Mouse (Mus musculus) layer of hippocampus, postnatal 14 days (tissue): ENCODE results near the gene Olfr1355. TPM values are rescaled to one million over a fixed set of nuclear protein-coding genes. Genes with fewer than 3 reads are reported as not detected.
"Not testable (repeated sequence)": the region's sequence is repeated elsewhere in the genome, so short reads cannot be mapped to it uniquely, and the experiment has no call there.

Source experiments
- DNase-seq, 2 experiments: peaks; one replicate each; pipeline ENCODE4 v3.0.0; 2021 to 2022; ENCODE audit warnings: low spot score in 2 of 2, mixed read lengths in 1 of 2
- long read RNA-seq, 2 experiments: library from polyadenylated mRNA; stranded (forward); transcript quantifications; one replicate each; pipeline ENCODE4 v2.0.0; 2021
- total RNA-seq, 2 experiments: library from RNA; stranded (reverse); gene quantifications; 2 replicates each; pipeline ENCODE4 v1.2.3; 2021

Olfr1355 gene
- total RNA-seq, result not detected
- long read RNA-seq, experiment 1, result 0 reads
- long read RNA-seq, experiment 2, result 0 reads

- DNase-seq, result no peak
These were observed at the start of gene Olfr1355 for GRCm38 (mm10) chr10:78875240-78875639. TSS of gene Olfr1355 (plus strand) at chr10:78875540.

- DNase-seq, result not testable (repeated sequence)
These were observed 34.9 kb upstream of the Olfr1355 start for GRCm38 (mm10) chr10:78840456-78840855.

GRCm38 (mm10) chr10:78852066-78852465, 23.3 kb upstream of the Olfr1355 start, which contains the start of gene Olfr1356:
TSS of gene Olfr1356 (minus strand) at chr10:78852166.
- DNase-seq, result no peak

GRCm38 (mm10) chr10:78912871-78913270, 37.5 kb downstream of the Olfr1355 start, which contains the start of gene Olfr1354:
TSS of gene Olfr1354 (plus strand) at chr10:78913171.
- DNase-seq, result not testable (repeated sequence)

Other genes with a start within 250 kb of the Olfr1355 start
- not detected for gene Casp14, start 157.2 kb upstream of the Olfr1355 start, total RNA-seq
- under 1 TPM; 0.29 to 0.32 TPM for gene Ccdc105, start 122.5 kb upstream of the Olfr1355 start, total RNA-seq
- 10 to 100 TPM; 13.2 to 15.5 TPM for gene Slc1a6, start 95.0 kb upstream of the Olfr1355 start, total RNA-seq
- not detected for gene Olfr1356, start 23.4 kb upstream of the Olfr1355 start, total RNA-seq
- not detected for gene Olfr1354, start 37.6 kb downstream of the Olfr1355 start, total RNA-seq
- not detected for gene Olfr8, start 75.1 kb downstream of the Olfr1355 start, total RNA-seq
- not detected for gene Olfr1353, start 87.8 kb downstream of the Olfr1355 start, total RNA-seq
- gene Olfr1352, start 105.5 kb downstream of the Olfr1355 start, total RNA-seq, result not detected
- not detected for gene Olfr1351, start 136.9 kb downstream of the Olfr1355 start, total RNA-seq
- not detected for gene Olfr57, start 153.2 kb downstream of the Olfr1355 start, total RNA-seq
- 10 to 100 TPM; 25.0 to 26.0 TPM for gene 2610008E11Rik, start 222.1 kb downstream of the Olfr1355 start, total RNA-seq